Mouse (Mus musculus) lung, postnatal 0 days (tissue): ENCODE measurements at regions not wholly inside any gene's neighbourhood (a gene's known extent, or its start where the extent isn't known, plus 50 kb on each side); places are given as distances from the start of the nearest gene placed in this dataset.
A peak's percentile ranks its signal among the peaks of the same experiment; 100 is the strongest.

Source experiments
- CTCF ChIP-seq: IDR thresholded peaks from 2 replicates; pipeline ENCODE4 v1.5.1; 2016; ENCODE audit warnings: antibody characterized with exemption, mild to moderate bottlenecking
- EP300 ChIP-seq: IDR thresholded peaks from 2 replicates; pipeline ENCODE4 v1.6.1; 2016; ENCODE audit warnings: antibody characterized with exemption, mild to moderate bottlenecking, control low read depth

GRCm38 (mm10) chr5:75736318-75736717 is 161.6 kb downstream of the Kit start:
- TF ChIP-seq CTCF (peak; percentile 50; the same call in 1 of the 2 replicates), EP300 (no peak)
